Mouse (Mus musculus): ENCODE results near the gene Nsmce4a.
A peak's percentile ranks its signal among the peaks of the same experiment; 100 is the strongest.
"Not testable (repeated sequence)": the region's sequence is repeated elsewhere in the genome, so short reads cannot be mapped to it uniquely, and the experiment has no call there.

Gene Nsmce4a

DNA sequence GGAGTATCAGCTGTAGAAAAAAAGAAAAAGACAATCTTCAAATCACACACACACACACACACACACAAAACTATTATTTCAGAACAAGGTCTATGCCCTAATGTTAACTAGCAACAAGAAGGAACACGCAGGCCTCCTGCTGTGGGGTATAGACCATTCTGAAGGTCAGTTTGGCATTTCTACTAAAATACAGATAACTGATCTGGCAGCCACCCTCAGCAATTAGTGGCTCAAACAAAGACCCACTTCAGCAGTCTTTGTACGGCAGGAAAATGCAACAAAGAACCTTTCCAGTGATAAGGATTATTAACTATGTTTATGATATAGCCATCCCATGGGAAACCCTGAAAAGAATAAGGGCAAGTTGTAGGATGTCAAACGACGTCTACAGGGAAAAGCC is 35.9 kb downstream of the Nsmce4a start:
- no peak for DNase-seq (ENCODE audit: low spot score in 2 of 2)

DNA sequence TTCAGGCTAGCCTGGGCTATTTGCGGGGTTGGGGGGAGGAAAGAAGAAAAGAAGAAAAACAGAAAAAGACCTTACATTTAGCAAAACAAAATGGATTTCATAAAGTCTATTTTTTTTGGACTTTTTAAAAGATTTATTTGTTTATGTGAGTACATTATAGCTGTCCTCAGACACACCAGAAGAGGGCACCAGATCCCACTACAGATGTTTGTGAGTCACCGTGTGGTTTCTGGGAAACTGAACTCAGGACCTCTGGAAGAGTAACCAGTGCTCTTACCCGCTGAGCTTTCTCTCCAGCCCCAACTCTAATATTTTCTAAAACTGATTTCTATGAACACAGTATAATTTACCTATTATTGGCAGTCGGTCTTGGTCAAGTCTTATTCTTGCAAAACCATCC is 37.7 kb downstream of the Nsmce4a start:
- no peak for DNase-seq (ENCODE audit: low spot score in 2 of 2)

- peak; percentile 77 to 86 for DNase-seq (ENCODE audit: low spot score in 2 of 2)
These were observed 39.3 kb downstream of the Nsmce4a start for GRCm38 (mm10) chr7:130533316-130534260.

DNA sequence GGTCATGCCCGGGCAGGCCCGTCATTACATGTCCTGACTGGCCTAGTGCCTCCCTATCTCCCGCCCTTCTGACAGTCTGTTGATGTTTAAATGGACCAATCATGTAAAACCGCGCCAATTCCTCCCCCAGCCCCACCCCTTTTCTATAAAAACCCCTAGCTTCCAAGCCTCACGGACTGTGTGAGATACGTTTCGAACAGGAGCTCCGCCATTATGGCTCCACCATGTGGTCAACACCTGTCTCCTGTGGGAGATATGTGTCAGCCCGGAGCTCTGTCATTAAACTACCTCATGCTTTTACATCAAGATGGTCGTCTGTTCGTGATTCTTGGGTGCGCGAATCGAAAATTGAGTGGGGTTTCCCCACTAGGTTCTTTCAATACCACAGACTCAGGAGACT is 41.8 kb downstream of the Nsmce4a start:
- not testable (repeated sequence) for DNase-seq (ENCODE audit: low spot score in 2 of 2)

- no peak for DNase-seq (ENCODE audit: low spot score in 2 of 2)
These were observed 45.6 kb downstream of the Nsmce4a start for GRCm38 (mm10) chr7:130527306-130527705.

DNA sequence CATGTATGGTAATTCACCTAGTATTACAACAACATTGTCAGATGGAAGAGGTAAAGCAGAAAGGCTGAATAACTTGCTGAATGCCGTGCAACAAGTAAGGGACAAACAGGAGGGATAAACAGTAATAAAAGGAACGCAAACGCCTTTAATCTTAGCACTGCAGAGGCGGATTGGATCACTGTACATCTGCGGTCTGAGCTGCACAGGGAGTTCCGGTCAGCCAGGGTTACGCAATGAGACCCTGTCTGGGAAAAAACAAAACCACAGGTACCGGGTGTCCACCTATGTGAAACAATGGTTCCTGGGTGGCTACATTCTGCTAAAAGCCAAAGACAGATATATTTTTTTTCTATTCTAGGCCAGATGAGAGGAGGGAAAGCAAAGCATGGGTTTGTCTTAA is 49.5 kb downstream of the Nsmce4a start:
- DNase-seq (ENCODE audit: low spot score in 2 of 2) = no peak

DNA sequence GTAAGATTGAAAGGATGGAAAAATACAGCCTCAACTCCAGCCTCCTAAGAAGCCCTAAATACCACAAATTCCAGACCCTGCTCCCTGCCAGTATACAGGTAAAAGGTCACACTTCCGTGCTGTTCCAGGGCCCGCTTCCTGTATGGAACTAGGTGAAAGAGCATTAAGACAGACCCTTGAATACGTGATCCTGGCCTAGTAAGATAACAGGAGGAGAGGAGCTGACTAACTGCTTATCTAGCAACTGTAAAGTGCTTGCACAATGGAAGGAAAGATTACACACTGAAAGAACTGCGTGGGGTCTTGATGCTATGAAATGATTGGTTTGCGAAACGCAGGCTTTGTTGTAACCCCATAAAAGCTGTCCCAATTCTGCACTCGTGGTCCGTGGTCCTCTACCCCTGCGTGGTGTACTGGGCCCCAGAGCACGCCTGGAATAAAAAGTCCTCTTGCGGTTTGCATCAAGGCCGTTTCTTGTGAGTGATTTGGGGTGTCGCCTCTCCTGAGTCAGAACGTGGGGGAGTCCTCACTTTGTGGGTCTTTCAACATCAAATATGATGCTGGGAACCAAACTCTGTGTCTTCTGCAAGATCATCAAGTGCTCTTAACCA is 52.0 kb downstream of the Nsmce4a start:
- DNase-seq (ENCODE audit: low spot score in 2 of 2) = no peak

DNA sequence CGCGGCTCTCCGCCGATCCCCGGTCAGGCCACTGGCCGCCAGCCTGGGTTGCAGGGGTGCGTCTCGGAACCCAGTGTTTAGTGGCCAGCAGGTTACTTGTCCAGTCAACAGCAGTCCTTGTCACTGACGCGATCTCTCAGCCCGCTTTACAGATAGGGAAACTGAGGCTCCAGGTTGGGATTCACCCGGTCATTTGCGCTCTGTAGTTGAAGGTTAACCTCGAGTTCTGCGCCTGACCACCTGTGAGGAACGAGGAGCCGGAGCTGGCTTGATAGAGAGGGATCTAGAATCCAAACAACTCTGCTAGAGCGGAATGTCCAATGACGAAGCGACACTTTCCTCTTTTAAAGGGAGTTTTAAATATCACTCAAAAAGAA is 52.9 kb downstream of the Nsmce4a start, which contains the start of gene Ate1:
Ate1 (minus strand) TSS at position 321 of the 377 bp plus-strand sequence.
- DNase-seq (ENCODE audit: low spot score in 2 of 2) = no peak

DNA sequence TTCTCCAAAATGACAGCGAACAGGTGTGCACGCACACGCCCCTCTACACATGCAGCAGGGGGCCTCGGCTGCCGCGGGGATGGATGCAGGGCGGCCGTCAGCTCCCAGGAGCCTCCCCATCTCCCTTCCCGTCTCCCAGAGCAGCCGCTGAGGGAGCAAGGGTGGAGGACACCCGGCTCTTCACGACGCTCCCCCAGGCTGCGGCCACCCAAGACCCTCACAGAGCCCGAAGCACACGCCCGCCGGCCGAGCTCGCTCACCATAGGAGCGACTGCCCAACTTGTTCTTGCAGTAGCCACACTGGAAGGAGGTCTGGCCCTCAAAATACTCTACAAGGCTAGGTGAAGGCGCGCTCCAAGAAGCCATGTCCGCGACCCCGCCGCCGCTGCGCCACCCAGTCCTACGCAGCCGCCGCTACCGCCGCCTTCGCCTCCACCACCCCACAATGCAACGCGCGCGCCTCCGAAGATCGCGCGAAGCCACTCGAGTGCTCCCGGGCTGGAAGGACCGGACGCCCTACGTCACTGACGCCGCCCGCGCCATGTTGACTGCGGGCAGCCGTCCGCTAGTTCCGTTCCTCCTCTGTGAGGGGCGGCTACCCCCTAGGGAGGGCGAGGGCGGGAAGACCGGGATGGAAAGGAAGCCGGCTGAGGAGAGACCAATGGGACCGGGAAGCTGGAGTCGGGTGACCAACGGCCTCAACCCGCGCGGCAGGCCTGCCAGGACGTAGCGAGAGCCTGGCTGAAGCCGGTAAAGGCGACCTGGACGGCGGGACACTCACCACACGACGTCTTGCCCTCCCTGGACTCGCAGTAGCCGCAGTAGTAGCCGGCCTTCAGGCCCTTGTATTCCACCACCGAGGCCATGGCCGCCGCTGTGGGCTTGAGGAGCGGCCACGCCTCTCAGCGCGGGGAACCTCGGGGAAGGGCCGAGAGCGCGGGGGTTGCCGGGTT is 53.5 kb downstream of the Nsmce4a start:
- peak; percentile 86 to 90 for DNase-seq (ENCODE audit: low spot score in 2 of 2)

DNA sequence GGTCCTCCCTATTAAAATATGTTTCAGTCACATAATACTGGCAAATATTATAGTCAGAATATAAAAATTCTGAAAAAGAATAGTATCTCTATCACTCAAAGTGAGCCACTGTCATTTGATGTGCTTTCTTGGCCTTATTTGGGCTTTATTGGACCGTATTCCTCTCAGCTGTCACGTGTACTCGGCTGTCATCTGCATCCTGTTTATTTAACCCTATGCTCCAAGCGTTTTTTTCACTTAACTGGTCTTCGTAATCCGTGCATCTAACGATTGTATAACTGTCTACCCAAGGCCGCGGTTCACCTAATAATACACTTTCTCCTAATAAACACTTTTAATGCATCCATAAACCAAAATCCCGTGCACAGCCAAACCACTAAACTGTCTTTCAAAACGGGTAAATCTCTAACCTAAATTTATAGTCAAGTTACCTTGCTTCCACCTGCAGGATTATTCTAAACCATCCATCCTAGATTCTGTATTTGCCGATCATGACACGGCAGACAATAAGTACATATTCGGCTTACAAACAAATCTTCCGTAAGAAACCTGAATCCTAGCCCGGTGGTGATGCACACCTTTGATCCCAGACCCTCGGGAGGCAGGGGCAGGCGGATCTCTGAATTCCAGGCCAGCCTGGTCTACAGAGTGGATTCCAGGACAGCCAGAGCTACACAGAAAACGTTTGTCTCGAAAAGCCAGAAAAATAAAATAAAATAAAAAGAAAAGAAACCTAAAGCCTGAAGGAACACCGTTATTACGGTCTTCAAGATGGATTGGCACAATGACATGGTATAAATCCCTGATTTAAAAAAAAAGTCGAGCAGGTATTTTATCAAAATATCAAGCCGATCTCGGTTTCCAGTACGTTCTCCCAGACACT is 54.5 kb downstream of the Nsmce4a start:
- DNase-seq (ENCODE audit: low spot score in 2 of 2) = no peak

GRCm38 (mm10) chr7:130510243-130510642 is 62.7 kb downstream of the Nsmce4a start:
- DNase-seq (ENCODE audit: low spot score in 2 of 2) = no peak

DNA sequence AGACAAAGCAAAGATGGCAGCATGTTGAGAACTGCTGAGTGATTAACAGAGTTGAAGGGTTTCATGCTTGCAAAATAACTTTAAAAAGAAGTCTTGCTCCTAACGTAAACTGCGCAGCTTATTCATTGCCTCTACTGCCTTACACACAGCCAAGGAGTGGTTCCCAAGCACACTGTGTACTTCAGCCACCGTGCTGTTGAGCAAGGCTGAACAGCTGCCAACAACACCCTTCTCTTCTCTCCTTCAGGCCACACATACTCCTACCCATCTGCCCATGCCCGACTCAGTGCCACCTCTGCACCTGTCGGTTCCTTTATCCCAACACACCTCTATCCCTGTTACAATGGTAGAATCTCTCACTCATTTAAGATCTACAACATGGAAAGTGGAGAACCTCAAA is 69.9 kb downstream of the Nsmce4a start:
- no peak for DNase-seq (ENCODE audit: low spot score in 2 of 2)

DNA sequence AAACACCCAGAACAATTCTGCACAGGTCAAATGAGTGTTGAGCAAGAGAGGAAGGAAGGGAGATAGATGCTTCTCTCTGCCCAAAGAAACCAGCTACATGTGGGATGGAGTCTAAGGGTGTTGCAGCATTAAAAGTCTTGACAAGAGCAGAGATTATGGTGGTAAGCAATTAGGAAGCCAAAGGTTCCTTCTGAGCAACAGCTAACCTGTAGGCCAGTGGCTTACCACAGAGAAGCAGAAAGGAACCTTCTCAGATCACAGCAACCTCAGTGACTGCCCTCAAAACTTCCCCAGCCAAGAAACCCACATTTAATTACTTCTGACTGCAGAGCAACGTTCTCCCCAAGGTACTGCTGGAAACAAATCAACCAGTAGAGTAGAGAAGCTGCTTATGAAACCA is 71.4 kb downstream of the Nsmce4a start:
- no peak for DNase-seq (ENCODE audit: low spot score in 2 of 2)

DNA sequence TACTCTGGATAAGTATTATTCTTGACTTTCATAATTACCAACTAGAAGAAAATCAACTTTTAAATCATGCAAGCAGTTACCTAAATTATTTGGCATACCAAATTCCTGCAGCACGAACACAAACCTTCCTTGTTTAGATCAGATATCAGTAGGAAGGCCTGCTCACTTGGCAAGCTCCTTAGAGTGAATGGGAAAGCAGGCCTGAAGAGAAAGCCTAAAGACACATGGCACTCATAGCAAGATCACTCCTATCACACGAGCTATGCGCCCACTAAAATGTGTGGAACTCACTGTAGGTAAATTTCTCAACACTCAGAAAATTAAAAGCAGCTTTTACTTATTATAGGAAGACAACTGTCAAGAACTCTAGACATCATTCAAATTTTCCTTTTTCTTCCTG is 79.6 kb downstream of the Nsmce4a start:
- DNase-seq (ENCODE audit: low spot score in 2 of 2) = no peak

DNA sequence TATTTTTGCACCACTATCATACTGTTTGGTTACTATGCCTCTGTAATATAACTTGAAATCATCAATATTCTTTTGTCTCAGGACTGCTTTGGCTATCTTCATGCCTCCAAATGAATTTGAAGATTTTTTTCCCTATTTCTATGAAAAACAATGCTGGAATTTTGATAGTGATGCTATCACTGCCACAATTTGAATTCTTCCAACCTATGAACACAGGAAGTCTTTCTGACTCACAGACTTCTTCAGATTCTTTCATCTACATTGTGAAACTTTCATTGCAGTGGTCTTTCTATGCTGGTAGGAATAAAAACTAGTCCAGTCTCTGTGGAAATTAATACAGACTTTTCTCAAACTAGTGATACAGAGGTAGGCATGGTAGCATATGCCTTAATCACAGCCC is 80.9 kb downstream of the Nsmce4a start:
- no peak for DNase-seq (ENCODE audit: low spot score in 2 of 2)
